Mouse (Mus musculus): Measurements from ENCODE around the gene Isca2. TPM values are rescaled to one million over a fixed set of nuclear protein-coding genes. Genes with fewer than 3 reads are reported as not detected.

The Isca2 gene
- polyA plus RNA-seq, 1 experiment from 2014 or later = 56.0 TPM

DNA sequence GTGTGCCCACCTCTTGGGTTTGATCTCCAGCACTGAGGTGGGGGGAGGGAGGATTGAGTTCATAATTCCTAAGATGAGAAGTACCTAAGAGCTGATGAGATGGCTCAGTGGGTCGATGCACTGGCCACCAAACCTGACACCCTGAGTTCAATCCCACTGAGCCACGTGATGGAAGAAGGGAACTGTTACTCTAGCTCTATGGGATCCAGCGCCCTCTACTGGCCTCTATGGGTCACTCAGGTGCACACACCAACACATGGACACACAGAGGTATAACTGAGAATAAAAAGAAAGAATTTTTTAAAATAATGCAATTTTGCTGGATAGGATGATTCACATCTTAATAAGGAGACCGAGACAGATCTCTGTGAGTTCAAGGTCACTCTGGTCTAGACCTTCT lies 45.4 kb downstream of the Isca2 start:
- no peak overlapping the region for H3K27ac ChIP-seq
- no peaks in the 10 kb centered on the region for H3K79me2 ChIP-seq (ENCODE audit: inconsistent target)
- WGBS (ENCODE audit: missing documents) = 74% methylated on average over 4 of the region's 4 CpGs
- no peak overlapping the region for H3K4me3 ChIP-seq (ENCODE audit: inconsistent target)
- no peaks in the 10 kb centered on the region for H3K36me3 ChIP-seq (ENCODE audit: inconsistent target)

DNA sequence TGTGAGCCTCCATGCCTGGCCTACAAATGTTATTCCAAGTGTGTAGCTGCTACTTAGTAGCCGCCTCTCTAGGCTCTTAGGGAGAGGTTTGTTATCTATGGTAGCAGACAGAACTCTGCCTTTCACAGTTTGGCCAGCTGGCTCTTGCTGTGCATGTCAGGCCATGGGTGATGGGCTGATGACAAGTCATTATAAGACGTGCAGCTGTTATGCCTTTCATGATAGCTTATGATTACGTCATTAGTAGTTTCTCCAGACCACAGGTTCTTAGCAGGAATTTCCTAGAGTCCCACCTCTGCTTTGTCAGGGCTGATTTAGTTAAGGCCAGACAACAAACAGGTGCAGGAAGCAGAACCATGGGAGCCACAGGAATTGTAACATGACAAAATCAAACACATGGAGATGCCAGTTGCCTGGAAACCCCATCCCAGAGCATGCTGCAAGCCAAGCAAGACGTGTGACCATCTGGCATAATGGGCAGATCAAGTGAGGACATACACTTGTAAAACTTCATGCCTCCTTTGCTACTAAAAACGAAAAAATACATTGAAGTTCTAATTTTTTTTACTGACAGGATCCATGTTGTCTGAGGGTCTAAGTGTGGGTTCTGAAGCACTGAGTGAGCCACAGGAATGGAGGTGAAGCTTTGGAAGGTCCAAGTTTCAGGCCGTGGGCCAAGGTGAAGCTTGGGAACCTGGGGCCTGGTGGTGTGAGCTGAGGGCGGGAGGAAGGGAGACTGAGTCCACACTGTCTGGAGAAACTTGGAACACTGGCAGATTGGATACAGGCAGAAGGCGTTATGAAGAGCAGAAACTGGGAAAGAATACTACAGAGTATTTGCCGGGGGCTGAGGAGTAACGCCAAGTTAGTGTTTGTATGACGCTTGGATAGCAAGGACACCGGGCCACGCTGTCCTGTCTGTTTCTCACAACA lies 46.5 kb downstream of the Isca2 start:
- WGBS (ENCODE audit: missing documents) = 93% methylated on average over 13 of the region's 13 CpGs
- Histone ChIP-seq H3K27ac (no peak overlapping the region), H3K79me2 (ENCODE audit: inconsistent target) (no peaks in the 10 kb centered on the region), H3K4me3 (ENCODE audit: inconsistent target) (no peak overlapping the region), H3K36me3 (ENCODE audit: inconsistent target) (no peaks in the 10 kb centered on the region)

DNA sequence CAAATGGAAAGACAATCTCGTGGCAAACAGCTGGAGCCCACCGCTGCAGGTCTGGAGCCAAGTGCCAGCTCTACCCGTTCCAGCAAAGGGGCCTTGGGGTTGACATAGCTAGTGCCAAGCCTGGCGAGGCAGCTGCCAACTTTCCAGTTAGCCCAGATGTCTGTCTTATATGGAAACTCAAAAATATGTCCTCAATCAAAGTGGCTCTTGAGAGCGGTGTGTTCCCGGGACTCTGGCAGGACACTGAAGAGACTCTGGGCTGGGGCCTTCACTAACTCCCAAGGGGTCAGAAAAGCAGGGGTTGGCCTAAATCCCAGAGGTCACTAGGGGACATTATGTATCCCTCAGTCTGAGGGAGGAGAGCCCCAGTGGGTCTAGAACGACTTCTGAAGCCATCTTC lies 50.5 kb downstream of the Isca2 start:
- WGBS (ENCODE audit: missing documents) = 87% methylated on average over 7 of the region's 7 CpGs
- Histone ChIP-seq H3K36me3 (ENCODE audit: inconsistent target) (no peaks in the 10 kb centered on the region), H3K27ac (no peak overlapping the region), H3K4me3 (ENCODE audit: inconsistent target) (no peak overlapping the region), H3K79me2 (ENCODE audit: inconsistent target) (no peaks in the 10 kb centered on the region)

DNA sequence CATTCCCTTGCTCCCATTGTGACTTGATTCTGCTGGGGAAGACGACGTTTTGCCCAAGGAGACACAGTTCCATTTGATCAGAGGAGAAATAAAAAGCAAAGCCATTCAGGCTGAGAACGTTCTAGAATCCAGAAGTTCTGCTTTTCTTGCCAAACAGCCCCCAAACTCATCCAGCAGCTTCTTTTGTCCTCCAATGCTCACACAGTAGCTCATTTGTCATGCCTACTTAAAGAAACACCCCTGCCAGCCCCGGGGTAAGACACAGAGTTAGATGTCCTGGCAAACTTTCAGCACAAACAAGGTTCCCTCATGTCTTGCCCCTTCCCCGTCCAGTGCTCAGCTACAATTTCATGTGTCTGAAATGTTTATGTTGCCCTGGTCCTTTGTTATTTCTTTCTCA lies 51.2 kb downstream of the Isca2 start:
- Histone ChIP-seq H3K27ac (no peak overlapping the region), H3K79me2 (ENCODE audit: inconsistent target) (no peaks in the 10 kb centered on the region), H3K4me3 (ENCODE audit: inconsistent target) (no peak overlapping the region), H3K36me3 (ENCODE audit: inconsistent target) (no peaks in the 10 kb centered on the region)
- WGBS (ENCODE audit: missing documents) = 73% methylated on average over 5 of the region's 5 CpGs

Other genes starting within 250 kb of the Isca2 start
- gene Vsx2, start 203.5 kb upstream of the Isca2 start, polyA plus RNA-seq (2018) = not detected in 3 replicates
- gene Abcd4, start 155.8 kb upstream of the Isca2 start, polyA plus RNA-seq (2018) = 5.1 to 7.7 TPM (median 7.7 TPM) in 3 replicates
- not detected in 3 replicates for gene Vrtn, start 132.2 kb upstream of the Isca2 start, polyA plus RNA-seq (2018)
- 0.09 to 0.12 TPM in 2 of 3 replicates, not detected in the other for gene Syndig1l, start 74.4 kb upstream of the Isca2 start, polyA plus RNA-seq (2018)
- gene Npc2, start 99 bp upstream of the Isca2 start, polyA plus RNA-seq (2018) = 718 to 992 TPM (median 879 TPM) in 3 replicates
- gene Ltbp2, start 103.3 kb downstream of the Isca2 start, polyA plus RNA-seq (2018) = 0.07 to 0.25 TPM (median 0.21 TPM) in 3 replicates
- gene Fcf1, start 197.6 kb downstream of the Isca2 start, polyA plus RNA-seq (2018) = 65.9 to 92.0 TPM (median 76.0 TPM) in 3 replicates
- gene Arel1, start 197.6 kb downstream of the Isca2 start, polyA plus RNA-seq (2018) = 27.2 to 51.0 TPM (median 30.2 TPM) in 3 replicates
- gene Ylpm1, start 223.1 kb downstream of the Isca2 start, polyA plus RNA-seq (2018) = 23.7 to 43.8 TPM (median 27.2 TPM) in 3 replicates

Data from macrophage (primary cell).